Mouse (Mus musculus) embryonic facial prominence, embryonic 14.5 days (tissue): ENCODE data around the gene Usp19. TPM values are rescaled to one million over a fixed set of nuclear protein-coding genes. Genes with fewer than 3 reads are reported as not detected.
A peak's percentile ranks its signal among the peaks of the same experiment; 100 is the strongest.

Experiments
- ATAC-seq: fragments of 200-750 bp; cut with Nextera tagmentation; 2 replicates; pipeline ENCODE4 v1.8.0; 2017; ENCODE audit warnings: low read depth, moderate number of reproducible peaks, moderate TSS enrichment
- DNase-seq: peaks from one replicate; pipeline ENCODE4 v3.0.0-alpha.2; 2015; ENCODE audit warnings: low spot score
- H3K27ac ChIP-seq: fragments of 300-500 bp; sonication (generic); replicated peaks from 2 replicates; pipeline ENCODE4 v1.5.1; 2014; ENCODE audit warnings: low read depth, mild to moderate bottlenecking, low read length, moderate library complexity
- H3K27me3 ChIP-seq: fragments of 300-500 bp; sonication (generic); replicated peaks from 2 replicates; pipeline ENCODE4 v1.6.1; 2014; ENCODE audit warnings: low read length; ENCODE audit not compliant: control insufficient read depth, insufficient read depth
- H3K36me3 ChIP-seq: fragments of 300-500 bp; sonication (generic); 2 replicates; pipeline ENCODE4 v1.6.1; 2014; ENCODE audit warnings: low read length, mixed read lengths; ENCODE audit not compliant: control insufficient read depth, insufficient read depth
- H3K4me1 ChIP-seq: fragments of 300-500 bp; sonication (generic); 2 replicates; pipeline ENCODE4 v1.6.1; 2014; ENCODE audit warnings: antibody characterized with exemption, low read length; ENCODE audit not compliant: control insufficient read depth, insufficient read depth
- H3K4me2 ChIP-seq: fragments of 300-500 bp; sonication (generic); 2 replicates; pipeline ENCODE4 v1.6.1; 2014; ENCODE audit warnings: low read depth, mild to moderate bottlenecking, low read length, moderate library complexity, mixed read lengths
- H3K4me3 ChIP-seq: fragments of 300-500 bp; sonication (generic); 2 replicates; pipeline ENCODE4 v1.5.1; 2014; ENCODE audit warnings: low read depth, mild to moderate bottlenecking, low read length
- H3K9ac ChIP-seq: fragments of 300-500 bp; sonication (generic); 2 replicates; pipeline ENCODE4 v1.6.1; 2014; ENCODE audit warnings: low read depth, mild to moderate bottlenecking, low read length, moderate library complexity, mixed read lengths
- H3K9me3 ChIP-seq: fragments of 300-500 bp; sonication (generic); 2 replicates; pipeline ENCODE4 v1.6.1; 2016; ENCODE audit warnings: low read length; ENCODE audit not compliant: control insufficient read depth
- WGBS: fragments of 180-500 bp; shearing (Covaris S2); extraction: QIAGEN DNeasy Blood & Tissue Kit; methylation state at CpG from one replicate; pipeline ENCODE4 v1.1.7; 2014; 5-methylcytosine and 5-hydroxymethylcytosine counted together
- polyA plus RNA-seq: library from polyadenylated mRNA; unstranded; fragments of >200 nt; fragmentation: Nextera tagmentation; extraction: Ambion mirVana; gene quantifications from 2 replicates; pipeline ENCODE4 v1.2.1, GENCODE M21; 2014

Gene Usp19
- polyA plus RNA-seq, 1 experiment from 2014 or later, result 57.8 TPM

DNA sequence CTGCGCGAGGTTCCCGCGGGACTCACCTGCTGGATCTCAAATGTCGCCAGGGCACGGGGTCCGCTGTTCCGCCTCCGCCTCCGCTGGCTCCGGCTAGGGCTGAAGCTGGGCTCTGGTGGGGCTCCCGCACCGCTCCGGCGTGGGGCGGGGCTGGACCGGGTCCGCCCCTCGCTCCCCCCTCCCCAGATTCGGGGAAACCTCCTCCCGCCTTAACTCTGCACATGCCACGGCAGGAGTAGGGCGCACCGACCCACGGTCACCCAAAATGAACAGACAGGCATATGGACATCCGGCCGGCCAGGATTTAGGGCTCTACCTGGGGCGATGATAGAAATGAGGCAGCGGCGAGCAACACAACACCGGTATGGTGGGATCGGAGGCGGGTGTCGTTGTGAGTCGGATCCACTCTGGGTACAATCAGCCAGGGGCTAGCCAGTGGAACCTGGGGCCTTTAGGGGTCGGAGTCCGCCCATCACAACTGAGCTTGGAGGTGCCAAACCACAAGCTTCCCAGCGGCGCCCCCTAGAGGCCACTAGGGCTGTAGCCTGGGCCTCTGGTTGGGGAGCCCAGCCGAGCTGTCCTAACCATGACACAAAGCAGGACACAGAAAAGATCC is 38.0 kb upstream of the Usp19 start:
- H3K27ac ChIP-seq, result peak overlapping the region; percentile 79
- peak; percentile 92 for ATAC-seq
- H3K9me3 ChIP-seq, result no peaks in the 10 kb centered on the region
- H3K9ac ChIP-seq, result peak overlapping the region; percentile 74
- DNase-seq, result peak; percentile 94
- H3K4me1 ChIP-seq, result peaks cover 36% of the 10 kb centered on the region
- H3K4me3 ChIP-seq, result peak overlapping the region; percentile 60
- peaks cover 16% of the 10 kb centered on the region for H3K36me3 ChIP-seq
- peak overlapping the region; percentile 78 for H3K4me2 ChIP-seq
- no peaks in the 10 kb centered on the region for H3K27me3 ChIP-seq
- under 1% methylated on average over 35 of the region's 40 CpGs for WGBS

DNA sequence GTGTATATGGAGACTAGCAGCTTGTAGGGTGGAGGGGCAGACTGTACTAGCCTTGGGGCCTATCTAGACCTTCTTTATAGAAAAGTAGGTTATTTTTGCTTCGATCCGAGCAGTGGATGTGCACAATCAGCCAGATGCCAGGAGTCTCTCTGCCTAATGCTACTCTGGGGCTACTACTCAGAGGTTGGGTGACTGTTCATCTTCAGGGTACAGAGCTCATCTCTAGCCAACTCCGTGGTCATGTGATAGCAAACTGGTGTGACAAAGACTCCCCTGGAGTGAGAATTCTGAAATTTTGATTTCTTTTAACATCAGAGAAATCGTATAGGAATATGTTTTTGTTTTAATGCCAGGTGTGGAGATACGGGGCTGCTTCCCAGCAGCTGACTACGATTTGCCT is 37.5 kb upstream of the Usp19 start:
- 20% methylated on average over 6 of the region's 6 CpGs for WGBS
- H3K4me3 ChIP-seq, result peak overlapping the region; percentile 60
- ATAC-seq, result no peak
- H3K4me2 ChIP-seq, result peak overlapping the region; percentile 78
- H3K36me3 ChIP-seq, result peaks cover 12% of the 10 kb centered on the region
- peak overlapping the region; percentile 79 for H3K27ac ChIP-seq
- H3K4me1 ChIP-seq, result peaks cover 36% of the 10 kb centered on the region
- DNase-seq, result no peak
- no peaks in the 10 kb centered on the region for H3K27me3 ChIP-seq
- H3K9me3 ChIP-seq, result no peaks in the 10 kb centered on the region
- peak overlapping the region; percentile 74 for H3K9ac ChIP-seq

DNA sequence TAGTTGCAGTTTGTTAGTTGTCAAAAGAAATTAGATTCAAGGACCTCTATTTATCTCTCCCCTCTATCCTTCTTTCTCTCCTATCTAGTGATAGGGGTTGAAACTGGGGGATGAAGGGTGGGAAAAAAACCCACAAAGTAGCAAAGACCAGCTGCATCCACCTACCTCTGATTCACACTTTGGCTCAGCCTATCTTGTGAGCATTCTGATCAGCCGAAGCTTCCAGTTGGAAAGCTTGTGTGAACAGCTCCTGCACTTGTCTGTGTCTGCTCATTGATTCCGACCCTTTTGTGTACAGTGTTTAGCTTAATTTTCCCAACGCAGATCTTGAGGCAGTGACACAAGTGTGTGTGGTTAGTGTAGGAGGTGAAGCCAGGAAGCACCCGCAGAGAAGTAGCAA is 36.9 kb upstream of the Usp19 start:
- Histone ChIP-seq H3K4me3 (peak overlapping the region; percentile 60), H3K36me3 (peaks cover 7% of the 10 kb centered on the region), H3K27ac (peak overlapping the region; percentile 79), H3K4me1 (peaks cover 36% of the 10 kb centered on the region), H3K4me2 (peak overlapping the region; percentile 78), H3K27me3 (no peaks in the 10 kb centered on the region), H3K9ac (peak overlapping the region; percentile 74), H3K9me3 (no peaks in the 10 kb centered on the region)
- DNase-seq, result peak; percentile 25
- 58% methylated on average over 4 of the region's 4 CpGs for WGBS
- ATAC-seq, result no peak

DNA sequence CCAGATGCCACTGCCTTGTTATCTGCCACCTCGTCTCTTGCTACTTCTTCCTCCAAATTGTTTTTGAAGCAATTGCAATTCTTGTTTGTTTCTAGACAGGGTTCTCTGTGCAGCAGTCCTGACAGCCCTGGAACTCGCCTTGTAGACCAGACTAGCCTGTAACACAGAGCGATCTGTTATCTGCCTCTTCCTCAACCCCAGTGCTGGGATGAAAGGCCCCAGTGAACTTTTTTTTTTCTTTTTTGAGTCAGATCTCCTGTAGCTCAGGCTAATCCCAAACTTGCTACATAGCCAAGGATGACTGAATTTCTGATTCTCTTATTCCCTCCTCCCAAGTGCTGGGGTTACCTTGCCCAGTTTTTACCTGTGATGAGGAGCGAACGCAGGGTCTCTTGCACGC is 36.0 kb upstream of the Usp19 start:
- Histone ChIP-seq H3K27me3 (no peaks in the 10 kb centered on the region), H3K27ac (no peak overlapping the region), H3K36me3 (no peaks in the 10 kb centered on the region), H3K4me1 (peaks cover 33% of the 10 kb centered on the region), H3K4me3 (no peak overlapping the region), H3K9me3 (no peaks in the 10 kb centered on the region), H3K4me2 (no peak overlapping the region), H3K9ac (no peak overlapping the region)
- WGBS, result 87% methylated on average over 6 of the region's 6 CpGs
- DNase-seq, result no peak
- no peak for ATAC-seq

DNA sequence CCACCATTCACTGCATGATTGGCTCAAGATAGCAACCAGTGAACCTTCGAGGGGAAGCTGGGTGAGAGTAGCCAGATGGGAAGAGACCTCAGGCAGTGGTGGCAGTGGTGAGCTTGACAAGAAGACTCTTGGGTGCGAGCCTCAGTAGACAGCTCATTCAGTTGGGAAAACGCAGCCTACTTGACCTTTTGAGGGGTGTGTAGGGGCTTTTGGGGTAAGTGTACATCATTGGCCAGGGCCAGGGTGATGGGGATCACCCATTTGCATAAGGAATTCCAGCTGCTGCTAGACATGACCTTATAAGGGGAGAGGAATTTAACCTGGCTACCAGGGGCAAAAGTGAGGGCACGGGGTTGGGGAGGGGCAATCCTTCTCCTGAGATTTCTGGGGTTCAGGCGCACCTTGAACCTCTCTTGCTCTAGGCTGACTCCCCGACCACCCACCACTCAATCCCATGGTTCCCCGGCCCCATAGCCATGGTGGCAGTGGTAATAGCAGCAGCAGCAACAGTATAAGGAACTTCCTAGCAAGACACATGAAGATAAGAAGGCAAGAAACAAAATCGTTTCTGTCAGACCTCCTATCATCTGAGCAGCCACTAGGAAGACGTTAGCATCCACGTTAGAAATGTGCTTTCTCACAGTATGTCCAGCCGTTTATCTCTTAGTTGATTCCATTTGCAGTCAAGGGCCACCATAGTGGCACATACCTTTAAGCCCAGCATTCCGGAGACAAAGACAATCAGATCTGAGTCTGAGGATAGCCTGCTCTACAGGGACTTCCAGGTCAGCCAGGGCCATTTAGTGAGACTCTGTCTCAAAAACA is 34.4 kb upstream of the Usp19 start:
- peaks cover 21% of the 10 kb centered on the region for H3K4me1 ChIP-seq
- ATAC-seq (no peak), DNase-seq (no peak)
- H3K4me2 ChIP-seq, result no peak overlapping the region
- H3K36me3 ChIP-seq, result no peaks in the 10 kb centered on the region
- H3K9ac ChIP-seq, result no peak overlapping the region
- H3K9me3 ChIP-seq, result no peaks in the 10 kb centered on the region
- H3K27ac ChIP-seq, result no peak overlapping the region
- no peaks in the 10 kb centered on the region for H3K27me3 ChIP-seq
- WGBS, result 76% methylated on average over 12 of the region's 12 CpGs
- H3K4me3 ChIP-seq, result no peak overlapping the region

DNA sequence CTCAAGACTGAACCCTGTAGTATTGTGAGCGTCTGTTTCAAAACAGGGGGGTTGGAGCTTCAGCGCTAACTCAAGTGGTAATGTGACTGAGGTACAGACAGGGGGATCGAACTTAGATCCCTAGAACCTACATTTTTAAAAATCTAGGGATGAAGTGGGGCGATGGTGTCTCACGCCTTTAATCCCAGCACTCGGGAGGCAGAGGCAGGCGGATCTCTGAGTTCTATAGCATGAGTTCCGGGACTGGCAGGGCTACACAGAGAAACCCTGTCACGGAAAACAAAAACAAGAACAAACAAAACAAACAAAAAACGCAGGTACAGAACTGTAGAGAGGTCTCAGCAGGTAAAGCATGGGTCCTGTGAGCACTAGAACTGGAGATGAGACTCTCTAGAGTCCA is 33.4 kb upstream of the Usp19 start:
- H3K9ac ChIP-seq, result no peak overlapping the region
- H3K4me3 ChIP-seq, result no peak overlapping the region
- H3K27ac ChIP-seq, result no peak overlapping the region
- DNase-seq (no peak), ATAC-seq (no peak)
- 86% methylated on average over 10 of the region's 10 CpGs for WGBS
- peaks cover 24% of the 10 kb centered on the region for H3K4me1 ChIP-seq
- no peak overlapping the region for H3K4me2 ChIP-seq
- no peaks in the 10 kb centered on the region for H3K27me3 ChIP-seq
- H3K36me3 ChIP-seq, result no peaks in the 10 kb centered on the region
- H3K9me3 ChIP-seq, result no peaks in the 10 kb centered on the region

DNA sequence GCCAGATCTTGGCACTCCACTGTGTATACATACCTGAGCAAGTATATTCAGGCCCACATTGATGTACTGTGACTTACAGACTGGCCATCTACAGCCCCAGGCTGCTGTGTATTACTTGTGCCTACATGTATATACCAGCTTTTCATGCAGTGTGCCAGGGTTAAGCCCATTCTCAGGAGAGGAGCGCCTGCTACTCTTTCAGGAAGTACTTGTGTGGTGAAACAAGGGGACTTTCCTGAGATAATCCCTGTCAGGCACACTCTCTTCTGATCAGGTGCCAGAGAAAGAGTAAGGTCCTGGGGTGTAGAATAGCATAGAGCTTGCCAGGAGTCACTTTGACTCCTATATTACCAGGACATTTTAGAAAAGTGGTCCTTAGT is 30.5 kb upstream of the Usp19 start:
- Histone ChIP-seq H3K27me3 (no peaks in the 10 kb centered on the region), H3K36me3 (peaks cover 24% of the 10 kb centered on the region), H3K4me3 (peak overlapping the region; percentile 80), H3K4me1 (peaks cover 12% of the 10 kb centered on the region), H3K9ac (no peak overlapping the region), H3K9me3 (no peaks in the 10 kb centered on the region), H3K4me2 (peak overlapping the region; percentile 84), H3K27ac (peak overlapping the region; percentile 82)
- WGBS, result 79% methylated on average over 1 of the region's 1 CpGs
- ATAC-seq (peak; percentile 17; the same call in 1 of the 2 replicates), DNase-seq (no peak)

DNA sequence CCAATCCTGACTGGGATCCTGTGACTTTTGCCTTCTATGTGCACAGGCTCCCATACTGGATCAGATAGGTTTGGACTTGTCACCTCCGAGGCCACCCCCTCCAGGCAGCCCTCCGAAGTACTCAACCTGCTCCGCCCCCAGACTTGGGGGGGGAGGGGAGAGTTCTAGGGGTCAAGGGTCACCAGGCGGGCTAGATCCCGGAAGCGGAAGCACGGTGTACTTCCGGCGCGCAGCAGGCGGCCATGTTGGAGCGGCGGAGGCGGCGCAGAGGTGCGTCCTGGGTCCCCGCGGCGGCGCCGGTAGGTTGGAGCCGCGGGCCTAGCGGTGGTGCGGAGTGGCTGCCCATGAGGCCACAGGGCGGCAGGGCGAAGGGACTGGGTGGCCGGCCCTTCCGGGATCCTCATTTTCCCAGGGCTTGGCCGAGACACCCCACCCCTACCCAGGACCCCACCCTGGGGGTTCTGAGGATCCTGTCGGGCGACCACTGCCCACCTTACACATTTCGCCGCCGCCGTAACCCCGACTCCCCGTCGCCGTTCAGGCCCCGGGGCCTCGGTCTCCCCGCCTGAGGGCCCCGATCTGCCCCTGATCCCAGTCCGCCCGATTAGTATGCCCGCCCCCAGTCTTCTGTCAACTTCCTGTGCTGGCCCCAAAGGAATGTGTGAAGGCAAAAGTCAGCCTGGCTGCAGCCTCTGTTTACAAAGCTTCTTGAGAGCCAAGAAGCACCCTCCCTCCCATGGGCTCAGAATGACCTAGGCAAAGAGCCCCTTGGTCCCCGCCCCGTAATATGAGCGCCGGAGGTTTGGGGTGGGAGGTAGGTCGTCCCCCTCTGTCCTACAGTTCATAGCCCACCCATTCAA is 29.9 kb upstream of the Usp19 start, which contains the start of gene Ccdc71:
TSS of gene Ccdc71 (plus strand) at position 209 of the 860 bp plus-strand sequence.
- DNase-seq, result peak; percentile 90
- peak; percentile 83 for ATAC-seq
- no peaks in the 10 kb centered on the region for H3K27me3 ChIP-seq

More for the DNA sequence above, 29.9 kb upstream of the Usp19 start, which contains the start of gene Ccdc71:
- Histone ChIP-seq H3K4me3 (peak within 1 kb of the TSS; percentile 80), H3K4me1 (peaks cover 12% of the 10 kb centered on the region), H3K27ac (peak within 1 kb of the TSS; percentile 82), H3K9ac (peak within 1 kb of the TSS; percentile 88), H3K9me3 (no peaks in the 10 kb centered on the region), H3K36me3 (peaks cover 31% of the 10 kb centered on the region), H3K4me2 (peak within 1 kb of the TSS; percentile 84)
- WGBS, result under 1% methylated on average over 40 of the region's 52 CpGs
